Mouse (Mus musculus) megakaryocyte, embryonic 14.5 days (primary cell): Measurements from ENCODE around the gene Myt1l.

Source experiments
- FLI1 ChIP-seq: IDR thresholded peaks from 2 replicates; pipeline ENCODE4 v1.6.1; 2012; ENCODE audit warnings: low read length, inconsistent platforms, mixed read lengths
- GATA1 ChIP-seq: IDR thresholded peaks from 3 replicates; pipeline ENCODE4 v1.6.1; 2012; ENCODE audit warnings: mixed read lengths, low read length, inconsistent platforms, borderline replicate concordance

DNA sequence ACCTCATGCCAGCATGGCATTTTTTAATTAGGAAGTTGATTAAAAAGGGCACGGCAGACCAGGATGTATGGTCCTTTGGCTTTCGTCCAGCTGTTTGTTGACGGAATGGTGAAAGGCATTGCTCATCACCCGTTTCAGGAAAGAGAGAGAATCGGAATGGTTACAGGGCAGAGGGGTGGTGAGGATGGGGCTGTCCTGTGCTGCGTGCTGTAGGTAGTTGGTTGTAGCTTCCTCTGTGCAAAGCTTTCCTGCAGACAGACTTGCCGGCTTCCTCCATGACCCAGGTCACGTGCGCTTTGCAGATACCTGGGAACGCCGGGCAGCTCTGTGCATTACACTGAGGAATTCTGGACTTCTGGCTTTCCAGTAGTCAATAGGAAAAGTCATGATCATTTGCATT lies 10.3 kb downstream of the Myt1l start:
- no peak for TF ChIP-seq GATA1
- no peak for TF ChIP-seq FLI1
